ENCODE assay signal across 17 mouse cellular contexts in the genomic region with DNA sequence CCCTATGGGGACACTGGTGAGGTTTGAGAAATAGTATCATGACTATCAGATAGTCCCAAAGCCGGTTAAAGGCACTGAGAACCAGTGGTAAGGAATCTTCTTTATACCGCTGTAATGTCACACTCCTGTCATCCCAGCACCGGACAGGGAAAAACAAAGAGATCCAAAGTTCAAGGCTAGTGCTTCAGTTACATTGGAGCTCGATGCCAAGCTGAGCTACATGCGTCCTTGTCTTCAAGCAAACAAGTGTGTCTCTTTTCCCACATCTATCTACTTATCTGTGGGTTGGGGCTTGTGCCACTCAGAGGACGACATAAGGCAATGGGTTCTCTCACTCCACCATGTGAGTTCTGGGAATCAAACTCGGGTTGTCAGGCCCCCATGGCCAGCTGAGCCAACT. TPM values are rescaled to one million over a fixed set of nuclear protein-coding genes. Genes with fewer than 3 reads are reported as not detected.
DNase-seq lines count a peak whose midpoint lies in the region; ATAC-seq and TF ChIP-seq lines count a peak whose summit lies in the region.
"Had no signal": no experiment of that assay in that cellular context is flagged by ENCODE, and none has a peak within 500 bp of the region (broad histone marks: within the 10 kb centered on the region; RNA-seq: fewer than 3 reads in every experiment).

No protein-coding gene starts in this region.

- H3K27ac ChIP-seq in hindbrain, embryonic 13.5 days, result 0 out of 2 replicates have a peak overlapping the region, but pooled peaks have one; percentile 19
- H3K27ac ChIP-seq in hindbrain, embryonic 10.5 days, result no peak overlapping the region
- H3K27ac ChIP-seq in midbrain, embryonic 14.5 days (replicated peaks; ENCODE audit: low read depth, low read length), result 0 out of 2 replicates have a peak overlapping the region, but pooled peaks have one; percentile 5
- H3K27ac ChIP-seq in midbrain, embryonic 16.5 days (ENCODE audit: low read length), result no peak overlapping the region
- H3K27ac ChIP-seq in stomach, postnatal 0 days (replicated peaks), result peak overlapping the region; percentile 50
- H3K27ac ChIP-seq: limb, embryonic 13.5 days; lung, embryonic 15.5 days; neural tube, embryonic 13.5 days had no signal

- no peak overlapping the region for H3K4me2 ChIP-seq in hindbrain, embryonic 13.5 days
- no peak overlapping the region for H3K4me2 ChIP-seq in midbrain, embryonic 14.5 days (ENCODE audit: low read length)
- H3K4me2 ChIP-seq in midbrain, embryonic 16.5 days (ENCODE audit: low read length), result no peak overlapping the region
- no peak overlapping the region for H3K4me2 ChIP-seq in stomach, postnatal 0 days (replicated peaks; ENCODE audit: low read depth)
- H3K4me2 ChIP-seq: limb, embryonic 13.5 days; neural tube, embryonic 13.5 days had no signal

- no peak for TF ChIP-seq CTCF in stomach, postnatal 0 days (IDR thresholded peaks at IDR 0.05; ENCODE audit: low read depth)

- ATAC-seq in hindbrain, embryonic 13.5 days (ENCODE audit: low FRiP score), result no peak
- ATAC-seq in midbrain, embryonic 14.5 days (ENCODE audit: low FRiP score, low TSS enrichment), result no peak
- no peak for ATAC-seq in midbrain, embryonic 16.5 days
- ATAC-seq in stomach, postnatal 0 days (ENCODE audit: low FRiP score, low TSS enrichment), result no peak
- ATAC-seq: Patski had no signal

- H3K27me3 ChIP-seq in hindbrain, embryonic 13.5 days, result 0 out of 2 replicates have a peak, but pooled peaks cover 4% of the 10 kb centered on the region
- H3K27me3 ChIP-seq in hindbrain, embryonic 10.5 days (ENCODE audit: insufficient read depth, poor library complexity, severe bottlenecking), result no peaks in the 10 kb centered on the region
- no peaks in the 10 kb centered on the region for H3K27me3 ChIP-seq in midbrain, embryonic 14.5 days (ENCODE audit: control insufficient read depth, insufficient read depth, low read length)
- H3K27me3 ChIP-seq in midbrain, embryonic 16.5 days (ENCODE audit: control insufficient read depth, insufficient read depth, low read depth, low read length), result no peaks in the 10 kb centered on the region
- H3K27me3 ChIP-seq in stomach, postnatal 0 days (ENCODE audit: control insufficient read depth, insufficient read depth, low read length), result no peaks in the 10 kb centered on the region
- H3K27me3 ChIP-seq: limb, embryonic 13.5 days; lung, embryonic 15.5 days; megakaryocyte, embryonic 14.5 days; neural tube, embryonic 13.5 days; Patski had no signal

- no peaks in the 10 kb centered on the region for H3K9me3 ChIP-seq in hindbrain, embryonic 13.5 days
- no peaks in the 10 kb centered on the region for H3K9me3 ChIP-seq in hindbrain, embryonic 10.5 days
- H3K9me3 ChIP-seq in midbrain, embryonic 14.5 days (ENCODE audit: control insufficient read depth, low read length), result no peaks in the 10 kb centered on the region
- no peaks in the 10 kb centered on the region for H3K9me3 ChIP-seq in midbrain, embryonic 16.5 days (replicated peaks; ENCODE audit: control insufficient read depth, low read length, poor library complexity, severe bottlenecking)
- no peaks in the 10 kb centered on the region for H3K9me3 ChIP-seq in stomach, postnatal 0 days (ENCODE audit: control insufficient read depth, low read length)
- H3K9me3 ChIP-seq: limb, embryonic 13.5 days; lung, embryonic 15.5 days; megakaryocyte, embryonic 14.5 days; neural tube, embryonic 13.5 days had no signal

- H3K4me3 ChIP-seq in hindbrain, embryonic 13.5 days, result no peak overlapping the region
- no peak overlapping the region for H3K4me3 ChIP-seq in hindbrain, embryonic 10.5 days
- no peak overlapping the region for H3K4me3 ChIP-seq in midbrain, embryonic 14.5 days (replicated peaks; ENCODE audit: low read depth, low read length)
- H3K4me3 ChIP-seq in midbrain, embryonic 16.5 days (ENCODE audit: low read depth, low read length), result no peak overlapping the region
- no peak overlapping the region for H3K4me3 ChIP-seq in stomach, postnatal 0 days (ENCODE audit: low read depth, low read length)
- H3K4me3 ChIP-seq: limb, embryonic 13.5 days; lung, embryonic 15.5 days; megakaryocyte, embryonic 14.5 days; neural tube, embryonic 13.5 days had no signal

- H3K36me3 ChIP-seq in hindbrain, embryonic 13.5 days, result no peaks in the 10 kb centered on the region
- H3K36me3 ChIP-seq in hindbrain, embryonic 10.5 days, result no peaks in the 10 kb centered on the region
- H3K36me3 ChIP-seq in midbrain, embryonic 14.5 days (ENCODE audit: control insufficient read depth, insufficient read depth, low read length), result no peaks in the 10 kb centered on the region
- no peaks in the 10 kb centered on the region for H3K36me3 ChIP-seq in midbrain, embryonic 16.5 days (ENCODE audit: control insufficient read depth, insufficient read depth, low read length)
- no peaks in the 10 kb centered on the region for H3K36me3 ChIP-seq in stomach, postnatal 0 days (ENCODE audit: control insufficient read depth, insufficient read depth, low read length)
- H3K36me3 ChIP-seq: limb, embryonic 13.5 days; lung, embryonic 15.5 days; neural tube, embryonic 13.5 days had no signal

- peaks cover 5% of the 10 kb centered on the region for H3K4me1 ChIP-seq in hindbrain, embryonic 13.5 days (replicated peaks)
- H3K4me1 ChIP-seq in hindbrain, embryonic 10.5 days (replicated peaks), result no peaks in the 10 kb centered on the region
- no peaks in the 10 kb centered on the region for H3K4me1 ChIP-seq in midbrain, embryonic 14.5 days (ENCODE audit: control insufficient read depth, insufficient read depth, low read length)
- no peaks in the 10 kb centered on the region for H3K4me1 ChIP-seq in midbrain, embryonic 16.5 days (ENCODE audit: control insufficient read depth, insufficient read depth, low read length)
- no peaks in the 10 kb centered on the region for H3K4me1 ChIP-seq in stomach, postnatal 0 days (replicated peaks; ENCODE audit: control insufficient read depth, insufficient read depth)

- 84% methylated on average over 7 of the region's 7 CpGs for WGBS in hindbrain, embryonic 13.5 days
- WGBS in hindbrain, embryonic 10.5 days, result 85% methylated on average over 7 of the region's 7 CpGs
- 89% methylated on average over 7 of the region's 7 CpGs for WGBS in midbrain, embryonic 14.5 days
- WGBS in midbrain, embryonic 16.5 days, result 86% methylated on average over 7 of the region's 7 CpGs
- WGBS in stomach, postnatal 0 days, result 78% methylated on average over 7 of the region's 7 CpGs

- no peak for TF ChIP-seq EP300 in stomach, postnatal 0 days (optimal IDR thresholded peaks at IDR 0.05)

- DNase-seq in adrenal gland, postnatal 36 days, result peak; percentile 29 to 42
- DNase-seq in adrenal gland, postnatal 25 days, result no peak
- no peak for DNase-seq in hindbrain, embryonic 10.5 days (ENCODE audit: low spot score)
- no peak for DNase-seq in midbrain, embryonic 14.5 days
- no peak for DNase-seq in stomach, postnatal 0 days (ENCODE audit: low spot score)
- no peak for DNase-seq in urinary bladder, postnatal 14 days (ENCODE audit: low spot score)
- DNase-seq: cerebellum, adult 9-11 months; heart, adult 18-20 months; heart, postnatal 4 days; thymus, postnatal 4 days had no signal

- H3K9ac ChIP-seq in hindbrain, embryonic 13.5 days, result no peak overlapping the region
- no peak overlapping the region for H3K9ac ChIP-seq in midbrain, embryonic 14.5 days (replicated peaks; ENCODE audit: low read length)
- H3K9ac ChIP-seq in midbrain, embryonic 16.5 days (ENCODE audit: low read depth, low read length), result no peak overlapping the region
- no peak overlapping the region for H3K9ac ChIP-seq in stomach, postnatal 0 days (ENCODE audit: low read length)
- H3K9ac ChIP-seq: limb, embryonic 13.5 days; lung, embryonic 15.5 days; neural tube, embryonic 13.5 days had no signal

RNA-seq across cellular contexts. Expression of a gene that starts 16.5 kb away (rescaled TPM):
- total RNA-seq in adrenal gland, postnatal 36 days (2021), result 100 to 1,000 TPM in 1 of 2 experiments, 10 to 100 TPM in 1; 84.2 to 108 TPM
- 98.2 and 127 TPM in 2 replicates for total RNA-seq in adrenal gland, postnatal 25 days (2021)
- polyA plus RNA-seq in hindbrain, embryonic 13.5 days (2015; fragmentation: Nextera tagmentation; extraction: Ambion mirVana), result 33.9 and 36.4 TPM in 2 replicates
- 27.8 and 28.5 TPM in 2 replicates for polyA plus RNA-seq in hindbrain, embryonic 10.5 days (2016; fragmentation: Nextera tagmentation; extraction: Ambion mirVana)
- 23.9 and 49.0 TPM in 2 replicates for polyA plus RNA-seq in midbrain, embryonic 14.5 days (2014; fragmentation: Nextera tagmentation; extraction: Ambion mirVana)
- 29.8 and 32.0 TPM in 2 replicates for polyA plus RNA-seq in midbrain, embryonic 16.5 days (2015; fragmentation: Nextera tagmentation; extraction: Ambion mirVana)
- polyA plus RNA-seq in stomach, postnatal 0 days (2015; fragmentation: Nextera tagmentation; extraction: Ambion mirVana), result 4.9 and 5.0 TPM in 2 replicates

RNA-seq across cellular contexts. Expression of a gene that starts 53.4 kb away (rescaled TPM):
- 10 to 100 TPM; 33.3 to 38.1 TPM for total RNA-seq in adrenal gland, postnatal 36 days (2021)
- 34.4 and 39.9 TPM in 2 replicates for total RNA-seq in adrenal gland, postnatal 25 days (2021)
- polyA plus RNA-seq in hindbrain, embryonic 13.5 days (2015; fragmentation: Nextera tagmentation; extraction: Ambion mirVana), result 153 and 158 TPM in 2 replicates
- polyA plus RNA-seq in hindbrain, embryonic 10.5 days (2016; fragmentation: Nextera tagmentation; extraction: Ambion mirVana), result 59.0 and 60.0 TPM in 2 replicates
- polyA plus RNA-seq in midbrain, embryonic 14.5 days (2014; fragmentation: Nextera tagmentation; extraction: Ambion mirVana), result 177 and 194 TPM in 2 replicates
- polyA plus RNA-seq in midbrain, embryonic 16.5 days (2015; fragmentation: Nextera tagmentation; extraction: Ambion mirVana), result 164 and 177 TPM in 2 replicates
- polyA plus RNA-seq in stomach, postnatal 0 days (2015; fragmentation: Nextera tagmentation; extraction: Ambion mirVana), result 23.4 and 23.6 TPM in 2 replicates

Comparison
In these comparisons a context has a peak if more than half of its experiments do, and no peak if none do; other contexts are left out.
1. DNase-seq: peak in adrenal gland, postnatal 36 days (2 of 2); none in adrenal gland, postnatal 25 days (single experiment), hindbrain, embryonic 10.5 days (single experiment), midbrain, embryonic 14.5 days (single experiment), stomach, postnatal 0 days (single experiment) and urinary bladder, postnatal 14 days (single experiment).
2. H3K27ac ChIP-seq: peak in hindbrain, embryonic 13.5 days (single experiment), midbrain, embryonic 14.5 days (single experiment) and stomach, postnatal 0 days (single experiment); none in hindbrain, embryonic 10.5 days (single experiment) and midbrain, embryonic 16.5 days (single experiment).